Mouse (Mus musculus): ENCODE measurements around the gene Bbs5. TPM values are rescaled to one million over a fixed set of nuclear protein-coding genes. Genes with fewer than 3 reads are reported as not detected.
"Not testable (repeated sequence)": the region's sequence is repeated elsewhere in the genome, so short reads cannot be mapped to it uniquely, and the experiment has no call there.

The Bbs5 gene
- 1 to 10 TPM; 4.2 to 5.1 TPM for total RNA-seq (2021)

- peak; percentile 80 for DNase-seq (ENCODE audit: low spot score)
- intact Hi-C loops (cut with DNase I) = loop anchor here (5.0 kb wide), 1 partner anchor 75 kb away; the partner anchor contains the start of gene Ppig
These were observed at the start of gene Bbs5 for GRCm38 (mm10) chr2:69646726-69647490. Gene Bbs5, plus strand, starts transcription at chr2:69647171.

GRCm38 (mm10) chr2:69603726-69604393, 43.1 kb upstream of the Bbs5 start:
- no peak for DNase-seq (ENCODE audit: low spot score)
- intact Hi-C loops (cut with DNase I) = no loop called here

- intact Hi-C loops (cut with DNase I) = no loop called here
- no peak for DNase-seq (ENCODE audit: low spot score)
These were observed 40.4 kb upstream of the Bbs5 start for GRCm38 (mm10) chr2:69606621-69607020.

DNA sequence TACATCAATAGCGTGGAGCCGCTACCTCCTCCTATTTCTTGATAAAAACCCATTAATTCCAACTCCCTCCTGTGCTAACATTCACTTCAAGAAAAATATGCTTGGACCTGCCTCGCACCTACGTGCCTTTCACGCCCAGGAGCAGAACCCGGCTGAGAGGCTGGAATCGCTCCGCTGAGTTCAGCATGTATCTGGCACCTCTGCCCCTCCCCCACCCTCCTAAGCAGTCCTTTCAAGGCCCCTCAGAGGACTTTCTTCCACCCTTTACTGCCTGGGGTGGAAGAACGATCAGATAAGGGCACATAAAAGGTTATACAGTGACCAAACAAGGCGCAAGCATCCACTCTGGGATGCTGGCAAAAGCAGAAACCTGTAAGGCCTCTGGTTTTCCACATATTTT, 34.7 kb upstream of the Bbs5 start:
- DNase-seq (ENCODE audit: low spot score) = no peak
- intact Hi-C loops (cut with DNase I) = no loop called here

GRCm38 (mm10) chr2:69612716-69613115, 34.3 kb upstream of the Bbs5 start:
- DNase-seq (ENCODE audit: low spot score) = no peak
- intact Hi-C loops (cut with DNase I) = no loop called here

GRCm38 (mm10) chr2:69613237-69613636, 33.7 kb upstream of the Bbs5 start:
- DNase-seq (ENCODE audit: low spot score) = no peak
- intact Hi-C loops (cut with DNase I) = no loop called here

- intact Hi-C loops (cut with DNase I) = no loop called here
- no peak for DNase-seq (ENCODE audit: low spot score)
These were observed 28.6 kb upstream of the Bbs5 start for GRCm38 (mm10) chr2:69618336-69618735.

- intact Hi-C loops (cut with DNase I) = no loop called here
- no peak for DNase-seq (ENCODE audit: low spot score)
These were observed 27.7 kb upstream of the Bbs5 start for GRCm38 (mm10) chr2:69619286-69619685.

- intact Hi-C loops (cut with DNase I) = no loop called here
- no peak for DNase-seq (ENCODE audit: low spot score)
These were observed 17.8 kb upstream of the Bbs5 start for GRCm38 (mm10) chr2:69629215-69629614.

- intact Hi-C loops (cut with DNase I) = loop anchor here (10.0 kb wide), 1 partner anchor 235 kb away; the partner anchor contains the start of gene Ssb
- no peak for DNase-seq (ENCODE audit: low spot score)
These were observed 17.1 kb upstream of the Bbs5 start for GRCm38 (mm10) chr2:69629914-69630313.

DNA sequence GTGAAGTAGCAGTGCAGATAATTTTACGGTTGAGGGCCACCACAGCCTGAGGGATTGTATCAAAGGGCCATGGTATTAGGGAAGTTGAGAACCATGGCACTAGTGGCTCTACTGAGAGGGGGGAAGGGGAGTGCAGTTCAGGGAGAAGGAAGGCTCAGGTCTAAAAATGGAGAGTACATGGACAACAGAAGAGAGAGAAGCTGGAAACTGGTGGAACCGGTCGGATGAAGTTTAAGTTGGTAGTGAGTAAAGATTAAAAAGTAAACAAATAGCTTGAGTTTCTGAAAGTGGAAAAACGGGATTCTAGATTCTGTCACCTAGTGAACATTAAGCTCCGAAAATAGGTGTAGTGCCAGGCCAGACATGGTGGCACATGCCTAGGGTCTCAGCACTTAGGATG, 16.2 kb upstream of the Bbs5 start:
- intact Hi-C loops (cut with DNase I) = loop anchor here (10.0 kb wide), 1 partner anchor 234 kb away; the partner anchor contains the start of gene Ssb
- DNase-seq (ENCODE audit: low spot score) = no peak

GRCm38 (mm10) chr2:69631449-69631848, 15.5 kb upstream of the Bbs5 start:
- DNase-seq (ENCODE audit: low spot score) = no peak

DNA sequence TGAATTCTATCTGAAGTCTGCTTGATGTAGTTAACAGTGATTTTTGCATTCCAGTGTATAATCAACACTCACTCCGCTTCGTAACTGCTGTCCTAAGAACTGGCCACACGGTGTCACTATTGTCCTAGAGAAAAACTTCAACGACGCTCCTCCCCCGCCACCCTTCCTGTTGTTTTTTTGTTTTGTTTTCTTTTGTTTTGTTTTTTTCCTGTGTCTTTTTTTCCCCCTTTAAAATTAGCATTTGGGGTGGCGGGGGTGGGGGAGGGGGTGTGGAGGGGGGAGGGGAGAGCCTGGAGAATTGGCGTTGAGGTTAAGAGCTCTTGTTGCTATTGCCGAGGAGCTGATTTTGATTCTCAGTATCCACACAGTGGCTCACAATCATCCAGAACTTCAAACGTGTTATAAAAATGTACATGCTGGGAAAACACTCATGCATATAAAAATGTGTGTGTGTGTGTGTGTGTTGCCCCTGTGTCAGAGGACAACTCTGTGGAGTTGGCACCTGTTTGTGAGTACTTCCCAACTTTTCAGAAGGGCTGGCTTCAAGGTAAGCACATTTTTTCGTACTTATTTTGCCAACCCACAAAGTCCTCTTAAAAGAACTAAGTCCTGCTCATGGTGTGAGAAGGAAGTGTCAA, 11.8 kb upstream of the Bbs5 start:
- intact Hi-C loops (cut with DNase I) = loop anchor here (2.0 to 10.0 kb wide), 4 partner anchors 142 to 320 kb away; partner anchors contain the start of gene Ssb
- DNase-seq (ENCODE audit: low spot score) = no peak

More at GRCm38 (mm10) chr2:69631449-69631848, 15.5 kb upstream of the Bbs5 start:
- intact Hi-C loops (cut with DNase I) = loop anchor here (10.0 kb wide), 1 partner anchor 233 kb away; the partner anchor contains the start of gene Ssb

- no peak for DNase-seq (ENCODE audit: low spot score)
- intact Hi-C loops (cut with DNase I) = loop anchor here (2.0 to 10.0 kb wide), 4 partner anchors 141 to 319 kb away; partner anchors contain the start of gene Ssb
These were observed 11.2 kb upstream of the Bbs5 start for GRCm38 (mm10) chr2:69635807-69636206.

DNA sequence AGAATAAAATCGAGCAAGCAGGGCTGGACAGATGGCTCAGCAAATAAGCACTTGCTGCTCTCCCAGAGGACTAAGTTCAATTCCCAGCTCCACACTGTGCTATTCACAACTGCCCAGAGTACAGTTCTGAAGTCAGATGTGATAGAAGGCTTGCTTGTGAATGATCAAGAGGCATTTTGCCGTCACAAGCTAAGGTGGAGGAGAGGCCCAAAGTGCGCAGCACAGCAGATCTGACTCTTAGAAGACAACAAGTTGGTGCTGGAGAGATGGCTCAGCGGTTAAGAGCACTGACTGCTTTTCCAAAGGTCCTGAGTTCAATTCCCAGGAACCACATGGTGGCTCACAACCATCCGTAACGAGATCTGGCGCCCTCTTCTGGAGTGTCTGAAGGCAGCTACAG, 9.0 kb upstream of the Bbs5 start:
- DNase-seq (ENCODE audit: low spot score) = not testable (repeated sequence)
- intact Hi-C loops (cut with DNase I) = loop anchor here (5.0 to 10.0 kb wide), 3 partner anchors 139 to 227 kb away; partner anchors contain the start of gene Ssb

DNA sequence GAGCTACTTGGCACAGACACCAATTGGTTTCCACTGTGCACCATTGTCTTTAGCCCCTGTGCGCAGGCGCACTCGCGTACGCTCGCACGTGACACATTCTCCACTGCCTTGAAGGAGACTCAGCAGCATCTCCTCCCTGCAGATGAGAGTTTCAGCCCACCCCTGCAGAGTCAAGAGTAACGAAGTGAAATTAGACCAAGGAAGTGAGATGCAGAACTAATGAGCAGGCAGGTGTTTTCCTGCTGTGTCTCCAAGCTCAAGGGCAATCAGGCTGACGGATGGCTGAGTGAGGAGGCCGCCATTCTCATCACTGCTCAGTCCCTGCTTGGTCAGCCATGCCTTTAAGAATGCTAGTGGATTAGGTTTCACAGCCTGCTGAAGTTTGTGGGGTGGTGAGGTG, 6.9 kb upstream of the Bbs5 start:
- no peak for DNase-seq (ENCODE audit: low spot score)

GRCm38 (mm10) chr2:69644968-69645617, 1.9 kb upstream of the Bbs5 start:
- intact Hi-C loops (cut with DNase I) = loop anchor here (5.0 kb wide), 1 partner anchor 77 kb away; the partner anchor contains the start of gene Ppig
- DNase-seq (ENCODE audit: low spot score) = no peak

More for the DNA sequence above, 6.9 kb upstream of the Bbs5 start:
- intact Hi-C loops (cut with DNase I) = no loop called here

- intact Hi-C loops (cut with DNase I) = loop anchor here (5.0 kb wide), 1 partner anchor 73 kb away; the partner anchor contains the start of gene Ppig
- no peak for DNase-seq (ENCODE audit: low spot score)
These were observed 2.7 kb downstream of the Bbs5 start for GRCm38 (mm10) chr2:69649716-69650115.

DNA sequence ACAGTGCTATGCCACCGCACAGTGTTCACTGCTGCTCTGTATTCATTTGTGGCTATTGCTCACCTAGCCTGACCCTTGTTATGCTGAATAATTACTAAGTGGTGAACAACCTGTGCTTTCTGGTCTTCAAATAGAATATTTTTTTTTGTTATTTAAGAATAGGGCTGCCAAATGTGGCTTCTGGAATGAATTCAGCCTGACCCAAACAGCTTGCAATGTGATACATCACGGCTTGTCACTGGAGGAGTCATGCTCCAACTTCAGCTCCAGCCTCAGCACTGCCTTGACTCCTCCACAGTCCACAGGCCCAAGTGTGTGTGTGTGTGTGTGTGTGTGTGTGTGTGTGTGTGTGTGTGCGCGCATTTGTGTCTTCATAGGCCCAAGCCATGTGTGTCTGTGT, 12.4 kb downstream of the Bbs5 start:
- no peak for DNase-seq (ENCODE audit: low spot score)
- intact Hi-C loops (cut with DNase I) = no loop called here

All from heart, postnatal 25 days (tissue).